Mouse (Mus musculus) left cerebral cortex, adult 2 months (tissue): ENCODE measurements around the gene Tmem59l. TPM values are rescaled to one million over a fixed set of nuclear protein-coding genes. Genes with fewer than 3 reads are reported as not detected.
A peak's percentile ranks its signal among the peaks of the same experiment; 100 is the strongest.

ENCODE experiments used
- DNase-seq, 2 experiments: peaks; one replicate each; pipeline ENCODE4 v3.0.0; 2021 to 2022; ENCODE audit warnings: low spot score in 2 of 2, mixed read lengths in 1 of 2; ENCODE audit errors: extremely low spot score in 1 of 2
- H3K27ac ChIP-seq: fragments of 200-600 bp; 2 replicates; pipeline ENCODE4 v1.8.1; 2022
- H3K4me3 ChIP-seq: fragments of 200-600 bp; 2 replicates; pipeline ENCODE4 v1.8.1; 2022
- CTCF ChIP-seq: fragments of 200-600 bp; IDR thresholded peaks from 2 replicates; pipeline ENCODE4 v1.8.1; 2022; ENCODE audit warnings: antibody characterized with exemption, mild to moderate bottlenecking, moderate library complexity
- intact Hi-C: fragments of 180-260 bp; cut with DNase I; formaldehyde crosslinking; loops from one replicate; pipeline ENCODE4 v1.15.1; 2025
- total RNA-seq, 2 experiments: library from RNA; stranded (reverse); gene quantifications; 2 replicates each; pipeline ENCODE4 v1.2.3; 2021

The Tmem59l gene
- total RNA-seq, 2 experiments from 2014 or later = 295 to 302 TPM

DNA sequence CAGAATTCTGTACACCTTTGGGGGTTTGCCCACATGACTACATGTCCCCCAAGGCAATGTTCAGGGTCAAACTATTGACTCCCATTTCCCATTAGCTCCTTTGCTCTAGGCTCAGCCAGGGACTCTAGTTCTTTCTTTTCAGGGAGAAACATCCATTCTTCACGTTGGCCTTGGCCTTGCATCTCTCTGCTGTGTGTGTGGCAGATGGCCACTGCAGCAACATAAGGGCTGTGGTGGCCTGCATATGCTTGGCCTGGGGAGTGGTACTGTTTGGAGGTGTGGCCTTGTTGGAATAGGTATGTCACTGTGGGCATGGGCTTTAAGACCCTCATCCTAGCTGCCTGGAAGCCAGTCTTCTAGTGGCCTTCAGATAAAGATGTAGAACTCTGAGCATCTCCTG is 41.2 kb downstream of the Tmem59l start:
- no peak for DNase-seq
- intact Hi-C loops = loop anchor here (5.0 kb wide), 1 partner anchor 56 kb away; no protein-coding TSS in a partner anchor
- Histone ChIP-seq H3K4me3 (no peak overlapping the region), H3K27ac (no peak overlapping the region)
- TF ChIP-seq CTCF = no peak

GRCm38 (mm10) chr8:70443326-70443725 is 43.8 kb downstream of the Tmem59l start:
- Histone ChIP-seq H3K27ac (no peak overlapping the region), H3K4me3 (no peak overlapping the region)
- no peak for TF ChIP-seq CTCF
- DNase-seq = no peak
- intact Hi-C loops = no loop called here

DNA sequence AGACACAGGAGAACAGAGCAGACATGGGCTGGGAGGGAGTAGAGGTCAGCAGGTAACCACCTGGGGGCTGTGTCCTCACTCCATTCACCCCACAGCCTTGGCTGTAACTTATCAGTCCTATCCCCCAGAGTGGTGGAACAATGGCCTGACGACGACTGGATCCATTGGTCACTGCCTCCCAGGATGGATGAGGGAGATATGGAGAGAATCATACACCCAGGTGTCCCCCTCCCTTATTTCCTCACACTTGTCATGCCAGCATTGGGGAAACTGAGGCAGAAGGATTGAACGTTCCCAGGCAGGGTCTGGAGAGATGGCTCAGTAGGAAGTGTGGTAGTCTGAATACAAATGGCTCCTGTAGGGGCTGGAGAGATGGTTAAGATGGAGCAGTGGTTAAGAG is 45.6 kb downstream of the Tmem59l start:
- H3K4me3 ChIP-seq = no peak overlapping the region
- intact Hi-C loops = no loop called here
- no peak for TF ChIP-seq CTCF
- no peak for DNase-seq
- H3K27ac ChIP-seq = no peak overlapping the region

- DNase-seq = no peak
- H3K27ac ChIP-seq = no peak overlapping the region
- no peak overlapping the region for H3K4me3 ChIP-seq
- intact Hi-C loops = no loop called here
- TF ChIP-seq CTCF = no peak; the same call in none of the 2 replicates
These were observed 46.9 kb downstream of the Tmem59l start for GRCm38 (mm10) chr8:70440246-70440645.

- intact Hi-C loops = loop anchor here (1.0 kb wide), 1 partner anchor 22 kb away; no protein-coding TSS in a partner anchor
- Histone ChIP-seq H3K4me3 (peak overlapping the region; percentile 89), H3K27ac (peak overlapping the region; percentile 80)
- no peak for TF ChIP-seq CTCF
- no peak for DNase-seq
These were observed 47.3 kb downstream of the Tmem59l start for GRCm38 (mm10) chr8:70439848-70440179.

- Histone ChIP-seq H3K4me3 (peak within 1 kb of the TSS; percentile 89), H3K27ac (peak within 1 kb of the TSS; percentile 80)
- TF ChIP-seq CTCF = no peak
- peak; percentile 95 to 97 for DNase-seq
- intact Hi-C loops = loop anchor here (1.0 kb wide), 1 partner anchor 21 kb away; no protein-coding TSS in a partner anchor
These were observed 47.9 kb downstream of the Tmem59l start, which contains the start of gene Crtc1 for GRCm38 (mm10) chr8:70439055-70439847. Crtc1 (minus strand) TSS chr8:70439579.

DNA sequence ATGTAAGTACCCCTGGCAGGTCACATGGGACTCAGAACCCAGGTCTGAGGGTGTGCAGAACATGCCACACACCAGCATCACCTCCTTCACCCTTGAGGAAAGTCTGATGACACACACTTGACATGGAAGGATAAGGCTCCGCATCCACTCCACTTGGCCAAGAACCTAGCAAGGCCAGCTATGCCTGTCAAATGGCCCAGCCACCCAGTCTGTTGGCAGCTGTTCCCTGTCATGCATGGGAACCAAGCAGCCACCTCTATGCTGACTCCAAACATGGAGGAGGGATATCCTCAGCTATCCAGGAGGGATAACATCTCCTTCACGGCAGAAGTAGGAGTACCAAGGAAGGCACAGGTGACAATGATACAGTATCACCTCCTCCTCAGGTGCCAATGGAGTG is 48.7 kb downstream of the Tmem59l start:
- no peak overlapping the region for H3K27ac ChIP-seq

GRCm38 (mm10) chr8:70435156-70435555 is 52.0 kb downstream of the Tmem59l start:
- Histone ChIP-seq H3K4me3 (no peak overlapping the region), H3K27ac (no peak overlapping the region)
- no peak for TF ChIP-seq CTCF
- intact Hi-C loops = no loop called here
- no peak for DNase-seq

More for the DNA sequence above, 48.7 kb downstream of the Tmem59l start:
- TF ChIP-seq CTCF = no peak
- intact Hi-C loops = no loop called here
- peak overlapping the region; percentile 89 for H3K4me3 ChIP-seq
- DNase-seq = no peak

Other genes starting within 250 kb of the Tmem59l start
- gene Homer3, start 204.5 kb downstream of the Tmem59l start, total RNA-seq = 1 to 10 TPM; 6.9 to 7.3 TPM
- 10 to 100 TPM; 43.9 to 47.5 TPM for gene Ddx49, start 184.9 kb downstream of the Tmem59l start, total RNA-seq
- gene Cope, start 184.8 kb downstream of the Tmem59l start, total RNA-seq = 100 to 1,000 TPM; 137 to 145 TPM
- 100 to 1,000 TPM in 1 of 2 experiments, 10 to 100 TPM in 1; 94.8 to 104 TPM for gene Cers1, start 171.6 kb downstream of the Tmem59l start, total RNA-seq
- 10 to 100 TPM in 1 of 2 experiments, 1 to 10 TPM in 1; 8.2 to 17.1 TPM for gene Gdf1, start 157.5 kb downstream of the Tmem59l start, total RNA-seq
- 10 to 100 TPM; 66.0 to 70.0 TPM for gene Upf1, start 134.1 kb downstream of the Tmem59l start, total RNA-seq
- gene Comp, start 113.8 kb downstream of the Tmem59l start, total RNA-seq = under 1 TPM; 0.32 to 0.33 TPM
- 100 to 1,000 TPM; 134 to 153 TPM for gene Crtc1, start 47.8 kb downstream of the Tmem59l start, total RNA-seq
- gene Klhl26, start 10.4 kb downstream of the Tmem59l start, total RNA-seq = 10 to 100 TPM; 43.7 to 44.4 TPM
- gene Crlf1, start 5.8 kb upstream of the Tmem59l start, total RNA-seq = 1 to 10 TPM; 2.6 to 3.0 TPM
- gene Rex1bd, start 19.4 kb upstream of the Tmem59l start, total RNA-seq = 100 to 1,000 TPM; 108 to 110 TPM
- 100 to 1,000 TPM; 788 to 861 TPM for gene Uba52, start 23.4 kb upstream of the Tmem59l start, total RNA-seq
- gene Fkbp8, start 40.4 kb upstream of the Tmem59l start, total RNA-seq = 100 to 1,000 TPM; 392 to 410 TPM
- gene Kxd1, start 40.6 kb upstream of the Tmem59l start, total RNA-seq = 10 to 100 TPM; 39.8 to 44.4 TPM
- 10 to 100 TPM; 18.6 to 20.8 TPM for gene Ell, start 52.1 kb upstream of the Tmem59l start, total RNA-seq
- 10 to 100 TPM; 52.9 to 55.3 TPM for gene Isyna1, start 107.0 kb upstream of the Tmem59l start, total RNA-seq
- gene Ssbp4, start 121.5 kb upstream of the Tmem59l start, total RNA-seq = 100 to 1,000 TPM; 221 to 261 TPM
- gene Lrrc25, start 128.8 kb upstream of the Tmem59l start, total RNA-seq = under 1 TPM; 0.70 to 0.96 TPM
- not detected for gene Gdf15, start 145.1 kb upstream of the Tmem59l start, total RNA-seq
- 10 to 100 TPM; 15.5 to 17.5 TPM for gene Pgpep1, start 173.0 kb upstream of the Tmem59l start, total RNA-seq
- 10 to 100 TPM; 62.1 to 62.9 TPM for gene Lsm4, start 185.9 kb upstream of the Tmem59l start, total RNA-seq
- gene Jund, start 211.6 kb upstream of the Tmem59l start, total RNA-seq = 100 to 1,000 TPM; 247 to 264 TPM
- gene Iqcn, start 216.1 kb upstream of the Tmem59l start, total RNA-seq = under 1 TPM; 0.16 to 0.21 TPM
- gene Gm3336, start 231.2 kb upstream of the Tmem59l start, total RNA-seq = not detected
- gene Pde4c, start 236.4 kb upstream of the Tmem59l start, total RNA-seq = 1 to 10 TPM; 1.9 to 3.0 TPM